Mouse (Mus musculus) MEL (cell line): Measurements from ENCODE around the gene Clpb.

ENCODE experiments used
- CTCF ChIP-seq, 3 experiments: IDR thresholded peaks in 2 of 3; conservative IDR thresholded peaks in 1 of 3; 2 replicates each; pipeline ENCODE4 v1.5.1; 2011 to 2012; ENCODE audit warnings: low read length in 3 of 3, low read depth in 2 of 3, mild to moderate bottlenecking in 2 of 3, improper control_type of control experiment in 1 of 3, inconsistent platforms in 1 of 3, mixed read lengths in 1 of 3, moderate library complexity in 1 of 3; ENCODE audit not compliant: control insufficient read depth in 1 of 3, insufficient read depth in 1 of 3, poor library complexity in 1 of 3, severe bottlenecking in 1 of 3
- GATA1 ChIP-seq: IDR thresholded peaks from 2 replicates; pipeline ENCODE4 v1.6.1; 2011; ENCODE audit warnings: low read depth, low read length, improper control_type of control experiment
- POLR2A ChIP-seq, 2 experiments: IDR thresholded peaks; 2 replicates each; pipeline ENCODE4 v1.6.1; 2011 to 2012; ENCODE audit warnings: low read length in 2 of 2, mild to moderate bottlenecking in 2 of 2, control low read depth in 1 of 2, improper control_type of control experiment in 1 of 2, low read depth in 1 of 2, moderate library complexity in 1 of 2; ENCODE audit not compliant: control insufficient read depth in 1 of 2, insufficient read depth in 1 of 2, poor library complexity in 1 of 2
- RCOR1 ChIP-seq: IDR thresholded peaks from 2 replicates; pipeline ENCODE4 v1.6.1; 2012; ENCODE audit warnings: low read depth, mild to moderate bottlenecking, inconsistent platforms, low read length, improper control_type of control experiment
- ZNF384 ChIP-seq: IDR thresholded peaks from 2 replicates; pipeline ENCODE4 v1.6.1; 2012; ENCODE audit warnings: low read depth, mild to moderate bottlenecking, inconsistent platforms, low read length, improper control_type of control experiment

GRCm38 (mm10) chr7:101739602-101740001 is 76.2 kb downstream of the Clpb start:
- no peak for TF ChIP-seq POLR2A (IDR thresholded peaks at IDR 0.05; ENCODE audit: control insufficient read depth in 1 of 2, insufficient read depth in 1 of 2, low read depth in 1 of 2, low read length in 2 of 2, poor library complexity in 1 of 2)
- no peak for TF ChIP-seq GATA1
- TF ChIP-seq CTCF (IDR thresholded peaks at IDR 0.05 in 2 of 3, conservative IDR thresholded peaks at IDR 0.05 in 1 of 3; ENCODE audit: control insufficient read depth in 1 of 3, insufficient read depth in 1 of 3, low read depth in 2 of 3, low read length in 3 of 3, poor library complexity in 1 of 3, severe bottlenecking in 1 of 3) = no peak
- no peak for TF ChIP-seq ZNF384
- TF ChIP-seq RCOR1 = no peak
